Mouse (Mus musculus): ENCODE measurements at regions not wholly inside any gene's neighbourhood (a gene's known extent, or its start where the extent isn't known, plus 50 kb on each side); places are given as distances from the start of the nearest gene placed in this dataset.

- Histone ChIP-seq H3K27me3 (ENCODE audit: control insufficient read depth, insufficient read depth, low read length) (no peaks in the 10 kb centered on the region), H3K9ac (replicated peaks; ENCODE audit: low read length) (no peak overlapping the region), H3K9me3 (ENCODE audit: control insufficient read depth, low read length) (0 out of 2 replicates have a peak, but pooled peaks cover 2% of the 10 kb centered on the region), H3K4me2 (ENCODE audit: low read length) (no peak overlapping the region), H3K4me3 (replicated peaks; ENCODE audit: low read depth, low read length) (no peak overlapping the region), H3K4me1 (ENCODE audit: control insufficient read depth, insufficient read depth, low read length) (no peaks in the 10 kb centered on the region), H3K27ac (replicated peaks; ENCODE audit: low read depth, low read length) (no peak overlapping the region), H3K36me3 (ENCODE audit: control insufficient read depth, insufficient read depth, low read length) (no peaks in the 10 kb centered on the region)
- DNase-seq: no peak
- ATAC-seq (ENCODE audit: low FRiP score, low TSS enrichment): no peak
Measured at GRCm38 (mm10) chr8:18187486-18187885, 790.6 kb downstream of the Defb40 start.

GRCm38 (mm10) chr8:18175544-18176092 is 802.4 kb downstream of the Defb40 start:
- WGBS: 85% methylated on average over 7 of the region's 7 CpGs
- Histone ChIP-seq H3K9me3 (ENCODE audit: control insufficient read depth, low read length) (no peaks in the 10 kb centered on the region), H3K4me2 (ENCODE audit: low read length) (no peak overlapping the region), H3K27ac (replicated peaks; ENCODE audit: low read depth, low read length) (no peak overlapping the region), H3K36me3 (ENCODE audit: control insufficient read depth, insufficient read depth, low read length) (no peaks in the 10 kb centered on the region), H3K27me3 (ENCODE audit: control insufficient read depth, insufficient read depth, low read length) (no peaks in the 10 kb centered on the region), H3K4me1 (ENCODE audit: control insufficient read depth, insufficient read depth, low read length) (no peaks in the 10 kb centered on the region), H3K9ac (replicated peaks; ENCODE audit: low read length) (no peak overlapping the region), H3K4me3 (replicated peaks; ENCODE audit: low read depth, low read length) (no peak overlapping the region)
- DNase-seq (no peak), ATAC-seq (ENCODE audit: low FRiP score, low TSS enrichment) (no peak)

DNA sequence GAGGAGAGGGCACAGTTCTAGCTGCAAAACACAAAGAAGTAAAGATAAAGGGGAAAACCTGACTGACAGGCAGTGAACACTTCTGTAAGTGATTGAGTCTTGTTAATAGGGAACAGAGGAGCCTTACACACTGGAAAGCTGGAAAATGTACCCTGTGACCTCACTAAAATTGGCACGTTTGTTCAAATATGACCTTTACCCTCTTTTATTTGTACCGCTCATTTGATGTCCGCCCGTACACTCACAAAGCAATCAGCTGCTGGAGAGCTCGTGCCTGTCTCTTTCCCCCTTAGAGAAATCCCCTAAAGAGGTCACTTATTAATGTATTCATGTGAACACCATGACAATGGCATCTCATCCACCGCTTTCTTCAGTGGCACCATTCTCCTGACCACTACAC is 819.4 kb downstream of the Defb40 start:
- Histone ChIP-seq H3K9me3 (ENCODE audit: control insufficient read depth, low read length) (no peaks in the 10 kb centered on the region), H3K27me3 (ENCODE audit: control insufficient read depth, insufficient read depth, low read length) (no peaks in the 10 kb centered on the region), H3K4me1 (ENCODE audit: control insufficient read depth, insufficient read depth, low read length) (no peaks in the 10 kb centered on the region), H3K9ac (replicated peaks; ENCODE audit: low read length) (no peak overlapping the region), H3K4me3 (replicated peaks; ENCODE audit: low read depth, low read length) (no peak overlapping the region), H3K4me2 (ENCODE audit: low read length) (no peak overlapping the region), H3K36me3 (ENCODE audit: control insufficient read depth, insufficient read depth, low read length) (no peaks in the 10 kb centered on the region), H3K27ac (replicated peaks; ENCODE audit: low read depth, low read length) (no peak overlapping the region)
- WGBS: 46% methylated on average over 6 of the region's 6 CpGs
- ATAC-seq (ENCODE audit: low FRiP score, low TSS enrichment) (no peak), DNase-seq (no peak)

GRCm38 (mm10) chr8:18115333-18116044 is 862.6 kb downstream of the Defb40 start:
- H3K27ac ChIP-seq (replicated peaks; ENCODE audit: low read depth, low read length): no peak overlapping the region
- H3K27me3 ChIP-seq (ENCODE audit: control insufficient read depth, insufficient read depth, low read length): no peaks in the 10 kb centered on the region
- no peaks in the 10 kb centered on the region for H3K36me3 ChIP-seq (ENCODE audit: control insufficient read depth, insufficient read depth, low read length)
- 80% methylated on average over 5 of the region's 5 CpGs for WGBS
- no peak overlapping the region for H3K4me2 ChIP-seq (ENCODE audit: low read length)
- ATAC-seq (ENCODE audit: low FRiP score, low TSS enrichment): no peak
- H3K4me1 ChIP-seq (ENCODE audit: control insufficient read depth, insufficient read depth, low read length): no peaks in the 10 kb centered on the region
- no peak overlapping the region for H3K9ac ChIP-seq (replicated peaks; ENCODE audit: low read length)
- no peak for DNase-seq
- H3K9me3 ChIP-seq (ENCODE audit: control insufficient read depth, low read length): no peaks in the 10 kb centered on the region
- no peak overlapping the region for H3K4me3 ChIP-seq (replicated peaks; ENCODE audit: low read depth, low read length)

GRCm38 (mm10) chr8:18113262-18113661 is 864.8 kb downstream of the Defb40 start:
- DNase-seq (no peak), ATAC-seq (ENCODE audit: low FRiP score, low TSS enrichment) (no peak)
- H3K27ac ChIP-seq (replicated peaks; ENCODE audit: low read depth, low read length): no peak overlapping the region
- H3K9me3 ChIP-seq (ENCODE audit: control insufficient read depth, low read length): no peaks in the 10 kb centered on the region
- no peaks in the 10 kb centered on the region for H3K4me1 ChIP-seq (ENCODE audit: control insufficient read depth, insufficient read depth, low read length)
- H3K27me3 ChIP-seq (ENCODE audit: control insufficient read depth, insufficient read depth, low read length): no peaks in the 10 kb centered on the region
- H3K9ac ChIP-seq (replicated peaks; ENCODE audit: low read length): no peak overlapping the region
- H3K4me3 ChIP-seq (replicated peaks; ENCODE audit: low read depth, low read length): no peak overlapping the region
- no peak overlapping the region for H3K4me2 ChIP-seq (ENCODE audit: low read length)
- no peaks in the 10 kb centered on the region for H3K36me3 ChIP-seq (ENCODE audit: control insufficient read depth, insufficient read depth, low read length)
- 68% methylated on average over 5 of the region's 5 CpGs for WGBS

DNA sequence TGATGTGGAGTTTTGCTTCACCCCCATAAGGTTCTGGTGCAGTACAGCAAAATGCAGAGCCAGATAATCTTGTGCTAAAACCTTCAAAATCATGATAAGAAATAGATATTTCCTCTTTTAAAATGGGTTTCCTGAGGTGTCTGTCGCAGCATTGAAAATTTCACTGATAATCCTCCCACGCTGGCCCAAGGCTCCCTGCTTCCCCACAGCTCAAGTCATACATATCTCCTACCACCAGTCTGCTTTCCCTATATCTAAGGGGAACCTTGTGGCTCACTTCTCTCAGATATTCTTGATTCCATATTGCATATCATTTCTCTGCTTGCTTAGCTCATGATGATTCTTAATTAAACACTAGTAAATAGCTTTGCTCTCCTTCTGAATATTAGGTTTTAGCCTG is 868.6 kb downstream of the Defb40 start:
- WGBS: 89% methylated on average over 2 of the region's 2 CpGs
- no peaks in the 10 kb centered on the region for H3K36me3 ChIP-seq (ENCODE audit: control insufficient read depth, insufficient read depth, low read length)
- DNase-seq (no peak), ATAC-seq (ENCODE audit: low FRiP score, low TSS enrichment) (no peak)
- H3K4me2 ChIP-seq (ENCODE audit: low read length): no peak overlapping the region
- H3K9me3 ChIP-seq (ENCODE audit: control insufficient read depth, low read length): no peaks in the 10 kb centered on the region
- no peak overlapping the region for H3K9ac ChIP-seq (replicated peaks; ENCODE audit: low read length)
- no peaks in the 10 kb centered on the region for H3K27me3 ChIP-seq (ENCODE audit: control insufficient read depth, insufficient read depth, low read length)
- no peak overlapping the region for H3K4me3 ChIP-seq (replicated peaks; ENCODE audit: low read depth, low read length)
- H3K27ac ChIP-seq (replicated peaks; ENCODE audit: low read depth, low read length): no peak overlapping the region
- H3K4me1 ChIP-seq (ENCODE audit: control insufficient read depth, insufficient read depth, low read length): no peaks in the 10 kb centered on the region

- Histone ChIP-seq H3K36me3 (ENCODE audit: control insufficient read depth, insufficient read depth, low read length) (no peaks in the 10 kb centered on the region), H3K27me3 (ENCODE audit: control insufficient read depth, insufficient read depth, low read length) (no peaks in the 10 kb centered on the region), H3K4me1 (ENCODE audit: control insufficient read depth, insufficient read depth, low read length) (no peaks in the 10 kb centered on the region), H3K9ac (replicated peaks; ENCODE audit: low read length) (no peak overlapping the region), H3K27ac (replicated peaks; ENCODE audit: low read depth, low read length) (no peak overlapping the region), H3K4me3 (replicated peaks; ENCODE audit: low read depth, low read length) (no peak overlapping the region), H3K9me3 (ENCODE audit: control insufficient read depth, low read length) (no peaks in the 10 kb centered on the region), H3K4me2 (ENCODE audit: low read length) (no peak overlapping the region)
- WGBS: 44% methylated on average over 2 of the region's 2 CpGs
- no peak for DNase-seq
- no peak for ATAC-seq (ENCODE audit: low FRiP score, low TSS enrichment)
Measured at GRCm38 (mm10) chr8:18106827-18107226, 871.2 kb downstream of the Defb40 start.

DNA sequence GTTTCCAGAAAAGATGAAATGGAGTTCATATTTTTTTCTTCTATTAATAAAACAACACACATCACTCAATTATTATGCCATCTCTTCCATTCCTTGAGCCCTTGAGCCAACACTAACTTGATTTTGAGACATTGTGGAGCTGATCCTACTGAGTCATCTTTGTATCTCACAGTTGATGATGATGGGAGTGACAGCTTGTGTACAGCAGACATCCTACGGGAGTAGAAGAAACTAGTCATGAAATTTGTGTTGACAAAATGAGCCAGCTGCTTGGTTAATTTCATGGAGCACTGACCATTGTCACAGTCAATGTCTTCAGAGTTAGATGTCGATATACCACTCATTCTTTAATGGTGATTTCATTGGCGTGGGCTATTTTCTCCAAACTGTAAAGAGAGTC is 912.6 kb downstream of the Defb40 start:
- H3K4me1 ChIP-seq (ENCODE audit: control insufficient read depth, insufficient read depth, low read length): no peaks in the 10 kb centered on the region
- DNase-seq (no peak), ATAC-seq (ENCODE audit: low FRiP score, low TSS enrichment) (no peak)
- H3K4me3 ChIP-seq (replicated peaks; ENCODE audit: low read depth, low read length): no peak overlapping the region
- WGBS: 78% methylated on average over 3 of the region's 3 CpGs
- H3K27ac ChIP-seq (replicated peaks; ENCODE audit: low read depth, low read length): no peak overlapping the region
- H3K4me2 ChIP-seq (ENCODE audit: low read length): no peak overlapping the region
- H3K9me3 ChIP-seq (ENCODE audit: control insufficient read depth, low read length): no peaks in the 10 kb centered on the region
- H3K36me3 ChIP-seq (ENCODE audit: control insufficient read depth, insufficient read depth, low read length): no peaks in the 10 kb centered on the region
- H3K9ac ChIP-seq (replicated peaks; ENCODE audit: low read length): no peak overlapping the region
- no peaks in the 10 kb centered on the region for H3K27me3 ChIP-seq (ENCODE audit: control insufficient read depth, insufficient read depth, low read length)

DNA sequence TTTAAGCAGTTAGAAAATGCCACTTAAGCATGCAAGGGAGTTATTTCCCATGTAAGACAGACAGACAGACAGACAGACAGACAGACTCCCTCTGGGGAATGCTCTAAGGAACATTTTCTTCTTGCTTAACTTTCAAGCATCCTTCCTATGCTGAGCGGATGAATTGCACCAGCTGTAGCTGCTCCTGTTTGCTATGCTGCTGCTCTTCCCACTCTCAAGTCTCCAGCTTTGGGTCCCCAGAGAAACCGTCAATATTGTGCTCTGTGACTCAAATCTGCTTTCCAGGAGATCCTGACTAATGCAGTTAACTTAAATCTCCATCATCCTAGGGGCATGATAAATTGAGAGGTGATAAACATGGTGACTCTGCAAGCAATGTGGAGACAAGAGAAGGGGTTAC is 918.5 kb downstream of the Defb40 start:
- no peak for DNase-seq
- ATAC-seq (ENCODE audit: low FRiP score, low TSS enrichment): no peak
- 77% methylated on average over 2 of the region's 2 CpGs for WGBS
- H3K9me3 ChIP-seq (ENCODE audit: control insufficient read depth, low read length): no peaks in the 10 kb centered on the region
- H3K27ac ChIP-seq (replicated peaks; ENCODE audit: low read depth, low read length): no peak overlapping the region
- H3K27me3 ChIP-seq (ENCODE audit: control insufficient read depth, insufficient read depth, low read length): no peaks in the 10 kb centered on the region
- H3K4me3 ChIP-seq (replicated peaks; ENCODE audit: low read depth, low read length): no peak overlapping the region
- H3K4me2 ChIP-seq (ENCODE audit: low read length): no peak overlapping the region
- H3K36me3 ChIP-seq (ENCODE audit: control insufficient read depth, insufficient read depth, low read length): no peaks in the 10 kb centered on the region
- H3K9ac ChIP-seq (replicated peaks; ENCODE audit: low read length): no peak overlapping the region
- H3K4me1 ChIP-seq (ENCODE audit: control insufficient read depth, insufficient read depth, low read length): no peaks in the 10 kb centered on the region

Data from midbrain, embryonic 14.5 days (tissue).